Mouse (Mus musculus) cerebellum, adult 8-10 months (tissue): ENCODE measurements around the gene Cttnbp2nl.

Experiments used
- DNase-seq: peaks from one replicate; pipeline ENCODE4 v3.0.0; 2022

The Cttnbp2nl gene

GRCm38 (mm10) chr3:104963331-104964276 lies 89.3 kb downstream of the Cttnbp2nl start:
- no peak for DNase-seq

DNA sequence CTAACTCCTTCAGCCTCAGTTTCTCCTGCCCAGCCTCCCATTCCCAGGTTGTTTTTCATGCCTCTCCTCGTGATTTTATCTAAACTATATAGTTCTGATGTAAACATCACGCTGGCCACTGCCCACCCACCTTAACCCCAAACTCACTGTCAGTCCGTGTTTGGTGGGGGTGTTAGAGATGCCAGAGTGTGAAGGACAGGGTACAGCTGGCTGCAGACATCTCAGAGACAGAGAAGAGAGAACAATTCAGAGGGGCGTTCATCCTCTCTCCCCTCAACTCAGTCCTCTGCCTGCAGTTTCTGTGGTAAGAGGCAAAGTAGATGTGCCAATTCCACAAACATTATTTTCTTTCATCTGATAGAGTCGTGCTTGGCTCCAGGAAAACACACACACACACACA lies 90.1 kb downstream of the Cttnbp2nl start:
- DNase-seq: no peak

GRCm38 (mm10) chr3:104962141-104962611 lies 90.8 kb downstream of the Cttnbp2nl start:
- no peak for DNase-seq

- no peak for DNase-seq
Observed at GRCm38 (mm10) chr3:104961066-104962059, 91.6 kb downstream of the Cttnbp2nl start, which contains the start of gene Wnt2b. TSS of gene Wnt2b (minus strand) at chr3:104961921.

DNA sequence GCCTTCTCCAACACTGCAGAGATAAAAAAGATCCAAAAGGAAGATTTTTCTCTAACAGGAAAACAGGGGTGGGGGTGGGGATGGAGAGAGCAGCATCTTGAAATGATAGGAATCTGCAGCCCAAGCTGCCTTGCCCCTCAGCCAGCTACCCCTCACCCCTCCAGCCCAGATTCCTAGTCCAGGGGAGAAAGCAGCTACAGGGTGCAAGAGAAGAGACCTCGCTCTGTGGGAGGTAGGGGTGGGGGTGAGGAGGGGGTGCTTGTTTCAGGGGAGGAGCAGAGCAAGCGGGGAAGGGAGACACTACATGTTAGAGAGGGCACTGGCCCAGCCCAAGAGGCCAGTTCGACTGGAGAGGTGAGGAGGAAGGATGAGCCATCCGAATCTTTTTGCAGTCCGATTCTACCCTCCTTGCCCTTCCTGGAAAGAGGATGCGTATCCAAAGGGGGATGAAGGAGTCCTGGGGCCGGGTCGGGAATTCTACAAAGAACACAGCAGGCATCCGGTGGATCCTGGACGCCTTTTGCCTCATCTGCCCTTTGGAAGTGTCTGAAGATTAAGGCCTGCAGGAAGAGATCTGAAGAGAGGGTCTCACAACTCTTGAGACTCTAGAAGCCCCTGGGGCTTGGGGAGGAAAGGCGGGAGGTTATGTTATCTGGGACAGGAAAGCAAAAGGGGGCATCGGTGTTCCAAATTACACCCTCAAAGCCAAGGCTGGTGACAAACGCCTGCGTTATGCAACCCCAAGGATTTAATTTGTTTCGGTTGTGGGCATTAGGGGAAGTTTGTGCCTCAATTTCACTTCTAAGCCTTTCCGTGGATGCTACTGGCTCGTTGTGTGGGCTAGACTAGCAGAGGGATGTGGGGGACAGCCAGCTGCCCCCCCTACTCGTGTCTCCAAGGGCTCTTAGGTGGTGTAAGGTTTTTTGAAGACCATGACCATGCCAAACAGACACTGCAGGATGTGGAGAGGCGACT lies 92.6 kb downstream of the Cttnbp2nl start:
- DNase-seq: no peak

DNA sequence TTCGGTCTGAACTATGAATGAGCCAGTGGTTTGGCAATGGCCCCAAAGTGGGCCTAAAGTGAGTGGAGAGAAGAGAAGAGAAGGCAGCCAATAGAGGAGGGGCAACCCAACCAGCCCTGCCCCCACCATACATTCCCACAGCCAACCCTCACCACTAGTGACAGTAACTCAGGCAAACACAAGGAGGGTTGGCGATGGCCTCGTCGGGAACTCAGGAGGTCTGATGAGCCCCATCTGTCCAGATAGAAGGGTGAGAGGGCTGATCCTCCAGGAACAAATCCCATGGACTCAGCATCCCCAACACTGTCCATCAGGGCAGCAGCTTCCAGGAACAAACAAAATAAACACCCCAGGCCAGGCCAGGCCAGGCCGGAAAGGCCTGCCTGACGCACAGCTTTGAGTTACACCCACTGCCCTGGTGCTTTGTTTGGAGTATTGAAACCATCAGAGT lies 96.8 kb downstream of the Cttnbp2nl start:
- no peak for DNase-seq

DNA sequence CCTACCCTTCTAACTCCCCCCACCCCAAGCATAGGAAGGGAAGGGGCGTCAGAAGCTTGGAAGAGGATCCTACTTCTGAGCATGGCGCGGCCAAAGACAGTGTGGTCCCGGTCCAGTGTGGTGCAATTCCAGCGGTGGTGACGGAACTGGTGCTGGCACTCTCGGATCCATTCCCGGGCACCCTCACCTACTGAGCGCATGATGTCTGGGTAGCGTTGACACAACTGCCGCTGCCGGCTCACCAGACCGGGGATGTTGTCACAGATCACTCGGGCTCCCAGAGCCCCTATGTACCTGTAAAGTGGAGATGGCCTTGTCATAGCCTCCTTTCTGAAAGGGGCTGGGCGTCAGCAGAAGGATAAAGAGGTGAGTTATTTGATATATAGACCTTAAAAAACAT lies 98.4 kb downstream of the Cttnbp2nl start:
- DNase-seq: no peak

DNA sequence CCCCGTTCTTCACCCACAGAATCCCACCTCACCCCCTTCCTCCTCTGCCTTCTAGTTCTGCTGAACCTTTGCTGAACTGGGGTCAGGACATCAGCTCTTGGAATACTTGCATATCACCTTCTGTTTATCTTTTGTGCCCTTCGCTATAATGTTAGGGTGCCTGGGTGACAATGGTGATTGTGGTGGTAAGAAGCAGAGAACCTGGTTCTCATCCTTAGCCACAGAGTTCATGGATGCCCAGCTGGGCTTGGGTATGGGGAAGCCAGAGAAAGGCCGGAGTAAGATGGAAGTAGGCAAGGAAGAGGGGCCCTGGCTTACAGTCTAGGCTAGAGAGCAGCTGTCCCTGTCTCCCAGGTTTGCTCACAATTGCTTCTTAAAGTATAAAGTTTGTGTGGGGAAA lies 98.8 kb downstream of the Cttnbp2nl start:
- no peak for DNase-seq

GRCm38 (mm10) chr3:104952891-104953670 lies 99.9 kb downstream of the Cttnbp2nl start:
- no peak for DNase-seq
